Mouse (Mus musculus) layer of hippocampus, postnatal 10 days (tissue): Measurements from ENCODE around the gene Gm38392. TPM values are rescaled to one million over a fixed set of nuclear protein-coding genes. Genes with fewer than 3 reads are reported as not detected.
A peak's percentile ranks its signal among the peaks of the same experiment; 100 is the strongest.
"Not testable (repeated sequence)": the region's sequence is repeated elsewhere in the genome, so short reads cannot be mapped to it uniquely, and the experiment has no call there.

Experiments used
- DNase-seq, 2 experiments: peaks; one replicate each; pipeline ENCODE4 v3.0.0; 2021; ENCODE audit warnings: low spot score in 2 of 2
- long read RNA-seq: library from polyadenylated mRNA; stranded (forward); transcript quantifications from one replicate; pipeline ENCODE4 v2.0.0, GENCODE M21; 2023
- total RNA-seq, 2 experiments: library from RNA; stranded (reverse); gene quantifications; 2 replicates each; pipeline ENCODE4 v1.2.3; 2021

Gene Gm38392
- total RNA-seq, result under 1 TPM; 0.78 to 0.83 TPM
- long read RNA-seq, partial matches to known transcripts, result 0 of 1 reads
- long read RNA-seq, other reads (novel, unspliced or antisense), result 1 of 1 reads

DNA sequence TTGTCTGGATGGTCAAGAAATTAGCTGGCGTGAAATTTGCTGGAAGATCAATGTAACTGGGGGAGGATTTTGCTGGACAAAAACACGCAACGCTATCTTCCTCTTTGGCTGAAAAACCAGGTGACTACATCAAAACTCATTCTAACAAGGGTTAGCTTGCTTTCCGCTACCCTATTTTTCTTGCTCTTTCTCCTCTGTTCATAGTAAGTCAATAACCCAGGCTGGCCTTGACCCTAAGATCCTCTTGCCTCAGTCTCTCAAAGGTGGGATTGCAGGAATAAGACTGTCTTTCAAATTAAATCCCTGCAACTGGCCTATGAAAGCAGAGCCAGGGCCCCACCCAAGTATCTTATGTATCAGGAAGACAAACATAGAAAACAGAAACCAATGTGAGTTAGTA, at the start of gene Gm38392:
Gene Gm38392 (minus strand): TSS at position 101 of the 400 bp plus-strand sequence.
- no peak for DNase-seq

DNA sequence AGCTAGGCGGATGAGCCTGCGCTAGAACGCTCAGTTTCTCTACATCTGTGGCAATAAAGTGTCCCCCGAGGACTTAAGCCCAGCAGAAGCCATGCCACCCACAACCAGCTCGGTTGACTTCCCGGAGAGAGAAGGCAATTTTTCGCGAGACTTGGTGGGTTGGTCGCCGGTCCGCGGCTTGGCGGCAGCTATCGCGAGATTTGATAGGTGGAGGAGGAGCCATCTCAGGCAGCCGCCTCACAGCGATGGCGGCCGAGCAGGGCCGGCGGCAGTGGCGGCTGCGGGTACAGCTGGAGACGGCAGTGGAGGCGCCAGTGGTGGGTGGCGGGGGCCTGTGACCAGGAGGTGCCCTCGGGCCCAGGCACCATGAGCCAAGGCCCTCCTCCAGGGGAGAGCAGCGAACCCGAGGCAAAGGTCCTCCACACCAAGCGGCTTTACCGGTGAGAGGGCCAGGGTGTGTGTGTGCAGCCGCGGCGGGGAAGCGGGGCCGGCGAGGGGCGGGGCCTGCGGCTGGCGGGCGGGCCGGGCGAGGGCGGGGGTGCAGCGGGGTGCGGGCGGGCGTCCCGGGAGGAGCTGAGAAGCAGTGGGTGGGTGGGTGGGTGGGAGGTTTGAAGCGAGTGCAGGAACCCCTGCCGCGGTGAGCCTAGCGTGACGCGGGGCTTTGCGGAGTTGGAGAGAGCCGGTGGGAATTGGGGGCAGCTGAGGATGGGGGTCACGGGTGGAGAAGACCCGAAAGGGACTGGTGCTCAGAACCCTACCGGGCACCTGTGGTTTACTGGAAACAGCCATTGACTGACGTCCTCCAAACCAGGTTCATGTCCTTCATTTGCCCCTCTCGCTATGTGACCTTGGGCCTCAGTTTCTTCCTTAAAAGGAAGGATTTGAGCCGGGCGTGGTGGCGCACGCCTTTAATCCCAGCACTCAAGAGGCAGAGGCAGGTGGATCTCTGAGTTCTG, 49.3 kb upstream of the Gm38392 start, which contains the start of the genes Tmem79 and Smg5:
Gene Tmem79 (minus strand): TSS at position 91 of the 956 bp plus-strand sequence.
Gene Smg5 (plus strand): TSS at position 203 of the 956 bp plus-strand sequence.
- DNase-seq, result peak; percentile 96

- peak in 1 of 2 experiments; percentile 20 for DNase-seq
Measured at GRCm38 (mm10) chr3:88335436-88336053, 48.5 kb upstream of the Gm38392 start.

DNA sequence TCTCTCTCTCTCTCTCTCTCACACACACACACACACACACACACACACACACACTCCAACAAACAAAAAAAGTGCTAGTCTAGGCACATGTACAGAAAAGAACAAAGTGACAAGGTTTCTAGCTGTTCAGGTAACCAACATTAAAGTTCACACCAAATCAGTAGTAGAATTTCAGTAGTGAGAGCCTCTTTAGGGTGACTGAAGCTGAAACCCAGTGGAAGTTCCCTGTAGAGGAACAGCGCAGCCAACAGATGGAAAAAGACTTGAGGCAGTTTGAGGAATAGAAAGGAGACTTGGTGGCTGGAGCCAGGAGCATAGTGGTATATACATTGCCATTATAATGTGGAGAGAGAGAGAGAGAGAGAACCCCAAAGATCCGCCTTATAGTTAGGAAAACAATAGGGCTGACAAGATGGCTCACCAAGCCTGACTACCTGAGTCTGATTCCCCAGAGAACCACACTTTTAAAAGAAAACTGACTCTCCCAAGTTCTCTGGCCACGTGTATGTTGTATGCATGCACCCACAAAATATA, 48.0 kb upstream of the Gm38392 start:
- DNase-seq, result no peak

DNA sequence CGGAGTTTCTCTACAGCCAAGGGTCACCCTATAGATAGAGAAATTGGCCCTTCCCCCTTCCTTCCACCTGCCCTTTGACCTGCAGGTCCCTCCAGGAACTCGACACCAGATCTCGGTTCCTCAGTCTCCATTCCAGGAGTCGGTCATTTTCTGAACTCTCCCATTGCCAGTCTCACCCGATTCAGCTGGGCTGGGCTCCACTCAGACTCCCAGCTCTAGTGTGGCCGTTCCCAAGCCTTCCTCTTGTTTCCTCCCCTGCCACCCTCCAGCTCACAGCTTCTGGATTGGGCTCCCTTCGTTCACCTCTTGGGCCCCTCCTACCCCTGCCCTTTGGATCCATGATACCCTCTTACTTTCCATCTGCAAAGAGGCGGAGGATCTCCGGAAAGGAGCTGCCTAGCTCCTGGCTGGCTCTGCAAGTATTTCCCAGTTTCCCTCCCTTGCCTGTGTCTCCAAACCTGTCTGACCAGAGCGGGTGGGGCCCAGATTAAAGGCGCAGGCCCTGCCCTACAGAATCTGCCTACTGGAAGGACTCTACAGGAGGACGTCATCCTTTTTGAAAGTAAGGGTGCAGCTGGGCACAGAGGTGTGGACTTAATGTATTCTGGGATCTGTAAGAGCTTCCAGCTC, 47.1 kb upstream of the Gm38392 start:
- DNase-seq, result no peak

GRCm38 (mm10) chr3:88331282-88331681, 44.3 kb upstream of the Gm38392 start:
- no peak for DNase-seq

- DNase-seq, result no peak
Measured at GRCm38 (mm10) chr3:88328956-88329355, 41.9 kb upstream of the Gm38392 start.

DNA sequence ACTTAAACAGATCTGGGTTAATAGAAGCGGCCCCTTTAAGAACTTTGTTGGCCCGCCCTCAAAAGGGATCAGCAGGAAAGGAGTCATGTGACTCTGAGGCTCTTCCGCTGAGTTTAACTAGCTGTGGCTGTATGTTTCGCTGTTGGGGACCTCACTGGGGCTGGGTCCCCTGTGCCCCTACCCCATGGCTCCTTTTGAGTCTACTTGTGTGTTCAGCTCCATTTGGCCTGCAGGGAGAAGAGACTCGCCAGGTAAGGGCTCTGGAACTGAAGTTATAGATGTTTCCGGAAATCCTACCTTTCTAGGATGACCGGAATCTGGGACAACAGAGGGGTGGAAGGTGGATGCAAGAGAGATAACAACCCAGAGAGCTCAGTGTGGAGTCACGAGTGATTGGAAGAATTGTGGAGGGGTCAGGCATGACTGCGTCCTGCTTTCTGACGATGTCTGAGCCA, 38.0 kb upstream of the Gm38392 start, which contains the start of gene Glmp:
Gene Glmp (plus strand): TSS at position 73 of the 455 bp plus-strand sequence.
- DNase-seq, result peak; percentile 60 to 67

DNA sequence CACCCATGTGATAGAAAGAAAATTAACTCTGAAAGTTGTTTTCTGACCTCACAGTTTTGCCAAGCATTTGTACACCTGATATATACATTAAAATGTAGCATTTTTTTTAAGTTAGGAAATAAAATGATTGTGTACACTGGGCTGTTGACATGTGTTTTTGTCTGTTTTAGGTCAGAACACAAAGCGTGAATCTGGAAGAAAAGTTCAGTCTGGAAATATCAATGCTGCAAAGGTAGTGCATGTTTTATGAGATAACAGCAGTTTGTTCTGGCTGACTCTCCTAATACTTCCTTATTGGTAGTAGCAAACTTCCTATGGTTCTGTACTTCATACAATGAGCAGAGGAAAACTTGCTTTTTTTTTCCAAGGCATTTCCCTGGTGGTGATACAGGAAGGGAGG, 12.2 kb upstream of the Gm38392 start:
- DNase-seq, result no peak

DNA sequence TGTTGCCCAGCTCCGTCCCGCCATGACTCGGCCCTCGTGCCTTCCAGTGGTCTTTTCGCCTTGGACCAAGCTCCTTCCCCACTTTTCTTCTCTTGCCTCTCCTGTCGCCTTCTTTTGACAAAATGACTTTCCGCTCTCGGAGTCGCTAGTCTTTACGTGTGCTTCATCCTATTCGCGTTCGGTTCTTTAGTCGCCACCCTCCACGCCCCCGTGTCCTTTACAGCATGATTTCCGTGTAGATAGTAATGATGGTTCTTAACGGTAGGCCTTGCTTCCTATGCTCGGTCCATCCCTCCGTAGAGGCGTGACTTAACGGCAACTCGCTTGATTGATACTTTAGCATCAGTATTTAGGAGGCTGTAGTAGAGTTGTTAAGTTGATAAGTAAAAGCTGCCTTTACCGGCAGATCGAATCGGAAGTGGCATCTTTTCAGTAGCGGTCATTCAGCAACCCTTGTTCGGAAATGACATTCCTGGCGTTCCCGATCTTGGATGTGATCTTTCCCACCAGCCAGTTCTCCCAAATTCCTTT, 10.4 kb upstream of the Gm38392 start:
- no peak for DNase-seq

GRCm38 (mm10) chr3:88296561-88297318, 9.7 kb upstream of the Gm38392 start, which contains the start of the genes Tsacc and Cct3:
Gene Tsacc, minus strand, starts transcription at chr3:88296999.
Gene Cct3, plus strand, starts transcription at chr3:88297116.
- DNase-seq, result peak; percentile 88 to 94

DNA sequence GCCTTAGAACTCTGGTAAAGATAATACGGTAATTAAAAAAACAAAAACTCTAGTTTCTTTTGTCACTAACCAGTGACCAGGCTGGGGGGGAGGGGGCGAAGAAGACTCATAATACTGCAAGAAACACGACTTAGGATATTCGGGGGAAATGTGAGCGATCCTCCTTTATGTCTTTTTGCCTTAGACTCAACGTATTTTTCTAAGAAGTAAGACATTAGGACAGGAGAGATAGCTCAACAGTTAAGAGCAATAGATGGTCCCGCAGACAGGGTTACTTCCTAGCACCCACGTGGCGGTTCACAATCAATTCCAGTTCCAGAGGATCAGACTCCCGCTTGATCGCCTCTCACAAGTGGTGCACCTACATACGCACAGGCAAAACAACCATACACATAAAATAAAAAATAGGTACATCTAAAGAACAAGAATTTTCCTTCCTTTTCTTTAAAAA, 9.1 kb upstream of the Gm38392 start:
- no peak for DNase-seq

GRCm38 (mm10) chr3:88295272-88295671, 8.3 kb upstream of the Gm38392 start:
- not testable (repeated sequence) for DNase-seq

GRCm38 (mm10) chr3:88291970-88292369, 5.0 kb upstream of the Gm38392 start:
- DNase-seq, result peak in 1 of 2 experiments; percentile 17

DNA sequence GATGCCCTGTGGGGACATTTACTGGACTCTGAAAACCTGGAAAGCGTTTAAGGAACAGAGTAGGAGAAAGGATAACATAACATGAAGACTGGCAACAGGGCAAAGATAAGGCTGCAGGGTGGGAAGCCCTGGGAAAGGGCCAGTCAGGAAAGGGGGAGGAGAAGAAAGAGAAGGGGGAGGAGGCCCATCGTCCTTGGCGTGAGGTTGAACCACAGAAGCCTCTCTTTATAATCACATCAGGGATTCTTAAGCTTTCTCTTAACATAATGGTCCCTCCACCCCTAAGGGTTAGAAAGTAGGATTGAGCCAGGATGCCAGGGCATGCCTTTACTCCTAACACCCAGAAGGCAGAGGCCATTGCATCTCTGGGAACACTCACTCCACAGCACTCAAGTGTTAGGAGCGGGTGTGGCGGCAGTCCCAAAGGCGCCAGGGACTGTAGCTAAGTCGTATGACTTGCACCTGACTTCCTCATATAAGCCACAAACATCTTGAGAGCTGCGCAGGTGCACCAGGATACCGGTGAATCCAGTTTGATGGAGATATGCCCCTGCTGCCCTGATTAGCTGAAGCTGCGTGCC, 1.2 kb upstream of the Gm38392 start:
- not testable (repeated sequence) for DNase-seq

DNA sequence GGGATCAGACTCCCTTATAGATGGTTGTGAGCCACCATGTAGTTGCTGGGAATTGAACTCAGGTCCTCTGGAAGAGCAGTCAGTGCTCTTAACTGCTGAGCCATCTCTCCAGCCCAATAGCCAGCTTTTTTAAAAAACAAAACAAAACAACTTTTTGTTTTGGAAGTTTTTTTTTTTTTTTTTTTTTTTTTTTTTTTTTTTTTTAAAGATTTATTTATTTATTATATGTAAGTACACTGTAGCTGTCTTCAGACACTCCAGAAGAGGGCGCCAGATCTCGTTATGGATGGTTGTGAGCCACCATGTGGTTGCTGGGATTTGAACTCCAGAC, 1.5 kb downstream of the Gm38392 start:
- not testable (repeated sequence) for DNase-seq

GRCm38 (mm10) chr3:88284815-88285564, 2.0 kb downstream of the Gm38392 start:
- not testable (repeated sequence) for DNase-seq

DNA sequence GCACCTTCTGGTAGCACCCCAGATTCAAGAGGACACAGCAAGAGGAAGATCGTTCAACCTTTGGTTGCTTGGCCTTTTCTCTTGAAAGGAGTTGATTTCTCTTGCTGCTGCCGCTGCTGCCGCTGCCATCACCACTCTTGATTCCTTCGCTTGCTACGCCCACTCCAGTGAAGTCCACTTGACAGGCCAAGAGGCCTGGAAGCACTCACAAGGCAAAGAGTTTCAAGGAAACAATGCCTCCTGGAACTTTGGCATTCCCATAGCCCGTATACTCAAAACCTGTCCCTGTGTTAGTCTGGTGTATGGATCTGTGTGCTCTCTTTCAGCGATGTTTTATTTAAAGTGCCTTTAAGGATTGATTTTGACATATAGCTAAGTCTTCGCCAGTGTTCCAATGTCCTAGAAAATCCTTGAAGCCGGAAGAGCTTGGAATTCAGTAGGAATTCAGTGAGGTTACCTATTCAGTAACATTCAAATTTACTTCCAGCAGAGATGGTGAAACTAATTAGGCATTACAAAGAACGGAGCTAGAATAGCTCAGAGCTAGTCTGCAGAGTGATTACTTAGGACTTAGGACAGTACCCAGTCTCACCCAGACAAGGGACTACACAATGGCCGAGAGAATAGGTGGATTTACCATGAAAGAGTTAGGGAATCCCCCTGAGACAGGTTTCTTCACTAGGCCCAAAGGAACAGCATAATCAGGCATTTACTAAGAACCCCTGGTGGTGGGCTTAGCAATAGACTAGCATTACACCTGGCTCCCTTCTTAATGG, 5.7 kb downstream of the Gm38392 start:
- not testable (repeated sequence) for DNase-seq
